Comparison of ENCODE assay signal across 8 mouse cellular contexts in the genomic region with DNA sequence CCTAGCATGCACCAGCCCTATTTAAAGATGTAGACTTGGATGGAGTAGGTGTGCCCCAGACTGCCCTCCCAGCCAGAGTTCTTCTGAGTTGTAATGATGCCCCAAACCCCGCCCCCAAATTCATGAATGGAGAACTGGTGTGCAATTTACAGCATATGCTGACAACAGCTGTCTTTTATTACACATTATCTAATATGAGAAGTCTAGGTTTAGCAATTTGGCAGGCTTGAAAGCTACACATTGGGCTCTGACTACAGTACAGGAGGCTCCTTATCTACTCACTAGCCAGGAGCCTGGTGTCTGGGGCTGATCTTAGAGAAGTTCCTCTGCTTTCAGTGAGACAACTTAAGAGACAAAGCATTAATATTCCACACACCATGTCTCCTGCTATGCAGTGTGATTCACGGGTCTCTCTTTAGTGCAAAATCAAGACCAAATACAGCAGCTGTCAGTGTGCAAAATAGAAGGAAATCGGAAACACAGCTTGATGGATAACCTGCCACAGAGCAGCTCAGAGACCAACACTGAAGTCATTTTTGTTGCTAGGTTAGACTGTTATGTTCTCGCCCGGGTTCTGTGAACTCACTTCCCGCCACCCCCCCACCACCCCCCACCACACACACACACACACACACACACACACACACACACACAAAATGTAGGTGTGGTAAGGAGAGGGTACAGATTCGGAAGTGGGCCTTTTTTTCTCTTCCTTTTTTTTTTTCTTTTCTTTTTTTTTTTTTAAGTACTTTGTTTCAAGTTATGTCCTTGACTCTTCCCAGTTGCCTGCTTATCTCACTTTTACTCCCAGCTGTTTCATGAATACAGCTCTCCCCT. TPM values are rescaled to one million over a fixed set of nuclear protein-coding genes. Genes with fewer than 3 reads are reported as not detected.
DNase-seq lines count a peak whose midpoint lies in the region; ATAC-seq and TF ChIP-seq lines count a peak whose summit lies in the region.

No protein-coding gene starts in this region.

- peaks cover 7% of the 10 kb centered on the region for H3K4me1 ChIP-seq in heart, embryonic 16.5 days (ENCODE audit: control insufficient read depth, insufficient read depth, low read length)
- H3K4me1 ChIP-seq in CH12.LX (ENCODE audit: control insufficient read depth in 1 of 2, insufficient read depth in 2 of 2) = peaks cover 5 to 35% of the 10 kb centered on the region in 2 experiments
- H3K4me1 ChIP-seq in hindbrain, embryonic 12.5 days = no peaks in the 10 kb centered on the region
- no peaks in the 10 kb centered on the region for H3K4me1 ChIP-seq in midbrain, embryonic 13.5 days (replicated peaks)

- TF ChIP-seq EP300 in CH12.LX (IDR thresholded peaks at IDR 0.05; ENCODE audit: low read length) = peak; percentile 16; the same call in 1 of the 2 replicates

- intact Hi-C loops in left cerebral cortex, postnatal 4 days (cut with DNase I) = no loop called here

- no peak for TF ChIP-seq RAD21 in CH12.LX (IDR thresholded peaks at IDR 0.05; ENCODE audit: low read depth, low read length)

- ATAC-seq in heart, embryonic 16.5 days (replicated peaks; ENCODE audit: extremely low read depth, insufficient read depth, low FRiP score) = 0 out of 2 replicates have a peak, but pooled peaks have one; percentile 19
- ATAC-seq in hindbrain, embryonic 12.5 days (ENCODE audit: low FRiP score) = peak; percentile 43; the same call in 1 of the 2 replicates
- ATAC-seq in midbrain, embryonic 13.5 days = no peak

- no peak for TF ChIP-seq CTCF in CH12.LX (conservative IDR thresholded peaks at IDR 0.05 in 1 of 2, IDR thresholded peaks at IDR 0.05 in 1 of 2; ENCODE audit: low read depth in 2 of 2, low read length in 2 of 2)

- peak overlapping the region; percentile 28; the same call in 1 of the 2 replicates for H3K27ac ChIP-seq in heart, embryonic 16.5 days (ENCODE audit: low read length)
- peak overlapping the region; percentile 95 for H3K27ac ChIP-seq in CH12.LX (ENCODE audit: insufficient read depth, low read depth)
- H3K27ac ChIP-seq in hindbrain, embryonic 12.5 days = no peak overlapping the region
- no peak overlapping the region for H3K27ac ChIP-seq in midbrain, embryonic 13.5 days

- peak overlapping the region; percentile 33; the same call in 1 of the 2 replicates for H3K4me2 ChIP-seq in heart, embryonic 16.5 days (ENCODE audit: low read depth, low read length)
- H3K4me2 ChIP-seq in CH12.LX (ENCODE audit: insufficient read depth, low read depth, poor library complexity, severe bottlenecking) = peak overlapping the region; percentile 95
- H3K4me2 ChIP-seq in hindbrain, embryonic 12.5 days (replicated peaks) = no peak overlapping the region
- H3K4me2 ChIP-seq in midbrain, embryonic 13.5 days (replicated peaks) = no peak overlapping the region

- no peaks in the 10 kb centered on the region for H3K27me3 ChIP-seq in heart, embryonic 16.5 days (ENCODE audit: control insufficient read depth, insufficient read depth, low read length)
- no peaks in the 10 kb centered on the region for H3K27me3 ChIP-seq in CH12.LX (replicated peaks)
- H3K27me3 ChIP-seq in hindbrain, embryonic 12.5 days = no peaks in the 10 kb centered on the region
- H3K27me3 ChIP-seq in midbrain, embryonic 13.5 days = no peaks in the 10 kb centered on the region

- dilution Hi-C loops in CH12.LX (cut with MboI; ENCODE audit: extremely low pct_ligation_motif_present, extremely low pct_unique_long_range_greater_than_20kb, low sequenced_read_pairs) = no loop called here

- WGBS in heart, embryonic 16.5 days = 49% methylated on average over 7 of the region's 7 CpGs
- 60% methylated on average over 7 of the region's 7 CpGs for WGBS in hindbrain, embryonic 12.5 days
- 74% methylated on average over 5 of the region's 7 CpGs for WGBS in midbrain, embryonic 13.5 days

- in situ Hi-C loops in CH12.LX (cut with MboI; ENCODE audit: low pct_ligation_motif_present, low pct_unique_long_range_greater_than_20kb, low sequenced_read_pairs) = no loop called here

- H3K36me3 ChIP-seq in heart, embryonic 16.5 days (ENCODE audit: control insufficient read depth, insufficient read depth) = no peaks in the 10 kb centered on the region
- H3K36me3 ChIP-seq in CH12.LX (replicated peaks in 1 of 2; ENCODE audit: control insufficient read depth in 1 of 2, insufficient read depth in 1 of 2, low read length in 1 of 2) = peaks cover 0 to 13% of the 10 kb centered on the region in 2 experiments
- no peaks in the 10 kb centered on the region for H3K36me3 ChIP-seq in hindbrain, embryonic 12.5 days
- no peaks in the 10 kb centered on the region for H3K36me3 ChIP-seq in midbrain, embryonic 13.5 days

- H3K9me3 ChIP-seq in heart, embryonic 16.5 days (replicated peaks; ENCODE audit: control insufficient read depth, low read length) = no peaks in the 10 kb centered on the region
- no peaks in the 10 kb centered on the region for H3K9me3 ChIP-seq in CH12.LX (replicated peaks; ENCODE audit: low read length)
- no peaks in the 10 kb centered on the region for H3K9me3 ChIP-seq in hindbrain, embryonic 12.5 days (replicated peaks)
- no peaks in the 10 kb centered on the region for H3K9me3 ChIP-seq in midbrain, embryonic 13.5 days

- H3K79me2 ChIP-seq in CH12.LX (replicated peaks; ENCODE audit: control insufficient read depth, extremely low read depth, insufficient read depth, poor library complexity, severe bottlenecking) = peaks cover 61% of the 10 kb centered on the region

- no peak for TF ChIP-seq POLR2A in CH12.LX (IDR thresholded peaks at IDR 0.05; ENCODE audit: low read depth, low read length)

- no peak overlapping the region for H3K4me3 ChIP-seq in heart, embryonic 16.5 days (ENCODE audit: low read length)
- peak overlapping the region; percentile 50 to 74 (median 59) for H3K4me3 ChIP-seq in CH12.LX (replicated peaks in 1 of 3; ENCODE audit: low read depth in 2 of 3, low read length in 2 of 3, poor library complexity in 1 of 3)
- no peak overlapping the region for H3K4me3 ChIP-seq in hindbrain, embryonic 12.5 days
- no peak overlapping the region for H3K4me3 ChIP-seq in midbrain, embryonic 13.5 days (replicated peaks)

- H3K9ac ChIP-seq in heart, embryonic 16.5 days (ENCODE audit: low read length) = no peak overlapping the region
- peak overlapping the region; percentile 94 for H3K9ac ChIP-seq in CH12.LX (ENCODE audit: insufficient read depth, low read depth)
- H3K9ac ChIP-seq in hindbrain, embryonic 12.5 days = no peak overlapping the region
- no peak overlapping the region for H3K9ac ChIP-seq in midbrain, embryonic 13.5 days (replicated peaks)

- no peak for DNase-seq in heart, adult 11 months
- no peak for DNase-seq in CH12.LX (ENCODE audit: extremely low read depth)
- peak; percentile 4 for DNase-seq in mesoderm, embryonic 11.5 days (ENCODE audit: low read depth, low spot score)
- no peak for DNase-seq in kidney, postnatal 4 days
- DNase-seq in left cerebral cortex, postnatal 4 days = no peak

TF ChIP-seq in CH12.LX, 34 proteins besides CTCF, POLR2A, EP300 and RAD21:
- no peak for TF ChIP-seq E2F4 (IDR thresholded peaks at IDR 0.05; ENCODE audit: insufficient replicate concordance, low read depth, low read length)
- no peak for TF ChIP-seq UBTF (IDR thresholded peaks at IDR 0.05; ENCODE audit: low read depth, low read length)
- no peak for TF ChIP-seq ELF1 (IDR thresholded peaks at IDR 0.05; ENCODE audit: low read depth, low read length)
- no peak for TF ChIP-seq KAT2A (IDR thresholded peaks at IDR 0.05; ENCODE audit: insufficient replicate concordance, low read length)
- TF ChIP-seq ETS1 (conservative IDR thresholded peaks at IDR 0.05; ENCODE audit: low read depth, low read length) = peak; percentile 14; the same call in 1 of the 2 replicates
- TF ChIP-seq ZNF384 (IDR thresholded peaks at IDR 0.05; ENCODE audit: low read depth, low read length) = peak; percentile 93
- TF ChIP-seq MXI1 (IDR thresholded peaks at IDR 0.05; ENCODE audit: low read depth, low read length) = peak; percentile 28; the same call in 1 of the 2 replicates
- TF ChIP-seq ZC3H11A (IDR thresholded peaks at IDR 0.05; ENCODE audit: low read depth, low read length) = no peak
- peak; percentile 52; the same call in 1 of the 2 replicates for TF ChIP-seq SIN3A (IDR thresholded peaks at IDR 0.05; ENCODE audit: low read length)
- TF ChIP-seq CHD1 (IDR thresholded peaks at IDR 0.05; ENCODE audit: low read depth, low read length) = 0 out of 2 replicates have a peak, but pooled peaks have one; percentile 17
- no peak for TF ChIP-seq USF1 (IDR thresholded peaks at IDR 0.05; ENCODE audit: low read depth, low read length)
- TF ChIP-seq IRF4 (IDR thresholded peaks at IDR 0.05; ENCODE audit: low read depth, low read length) = peak; percentile 17; the same call in 1 of the 2 replicates
- no peak for TF ChIP-seq RCOR1 (conservative IDR thresholded peaks at IDR 0.05; ENCODE audit: low read depth, low read length)

RNA-seq across cellular contexts. Expression of a gene that starts 39.8 kb away (rescaled TPM):
- 3.1 and 5.1 TPM in 2 replicates for polyA plus RNA-seq in heart, embryonic 16.5 days (2015; fragmentation: Nextera tagmentation; extraction: Ambion mirVana)
- total RNA-seq in CH12.LX (2012; rRNA removed) = 61.3 TPM in 2 replicates
- total RNA-seq in CH12.LX (2014; rRNA removed) = 55.9 and 73.4 TPM in 2 replicates
- 40.2 and 43.1 TPM in 2 replicates for polyA plus RNA-seq in CH12.LX (2012; ENCODE audit: insufficient read length, low read depth)
- 0.23 and 0.86 TPM in 2 replicates for polyA plus RNA-seq in hindbrain, embryonic 12.5 days (2016; fragmentation: Nextera tagmentation; extraction: Ambion mirVana)
- 0.34 and 0.50 TPM in 2 replicates for polyA plus RNA-seq in midbrain, embryonic 13.5 days (2015; fragmentation: Nextera tagmentation; extraction: Ambion mirVana)
- under 1 TPM; 0.64 to 0.91 TPM for total RNA-seq in left cerebral cortex, postnatal 4 days (2021)

Comparison
In these comparisons a context has a peak if more than half of its experiments do, and no peak if none do; other contexts are left out.
1. H3K27ac ChIP-seq: peak in heart, embryonic 16.5 days (single experiment) and CH12.LX (single experiment); none in hindbrain, embryonic 12.5 days (single experiment) and midbrain, embryonic 13.5 days (single experiment).
2. H3K4me2 ChIP-seq: peak in heart, embryonic 16.5 days (single experiment) and CH12.LX (single experiment); none in hindbrain, embryonic 12.5 days (single experiment) and midbrain, embryonic 13.5 days (single experiment).
3. H3K4me3 ChIP-seq: peak in CH12.LX (3 of 3); none in heart, embryonic 16.5 days (single experiment), hindbrain, embryonic 12.5 days (single experiment) and midbrain, embryonic 13.5 days (single experiment).